Mouse (Mus musculus) olfactory bulb, adult 2 months (tissue): ENCODE data around the gene Hypk.

Experiments
- CTCF ChIP-seq: fragments of 200-500 bp; IDR thresholded peaks from 2 replicates; pipeline ENCODE4 v1.5.1; 2012; ENCODE audit warnings: low read depth, mild to moderate bottlenecking, low read length, moderate library complexity; ENCODE audit not compliant: insufficient read depth
- POLR2A ChIP-seq: fragments of 200-500 bp; IDR thresholded peaks from 2 replicates; pipeline ENCODE4 v1.6.1; 2012; ENCODE audit warnings: mild to moderate bottlenecking, low read depth, low read length, moderate library complexity; ENCODE audit not compliant: insufficient read depth

GRCm38 (mm10) chr2:121403296-121403695 is 49.8 kb upstream of the Hypk start:
- TF ChIP-seq CTCF = no peak
- TF ChIP-seq POLR2A = no peak
